Mouse (Mus musculus) ES-Bruce4 (cell line): Measurements from ENCODE around the gene Zbtb8b.

Experiments used
- CTCF ChIP-seq: IDR thresholded peaks from one replicate; pipeline ENCODE4 v1.8.1; 2011; ENCODE audit warnings: low read depth, low read length
- EP300 ChIP-seq: IDR thresholded peaks from 2 replicates; pipeline ENCODE4 v1.6.1; 2011; ENCODE audit warnings: low read depth, low read length; ENCODE audit not compliant: insufficient read depth
- POLR2A ChIP-seq: IDR thresholded peaks from one replicate; pipeline ENCODE4 v1.8.1; 2011; ENCODE audit warnings: low read length; ENCODE audit not compliant: insufficient read depth

GRCm38 (mm10) chr4:129381148-129381547 is 59.5 kb downstream of the Zbtb8b start:
- no peak for TF ChIP-seq CTCF
- TF ChIP-seq POLR2A = peak; percentile 46
- TF ChIP-seq EP300 = peak; percentile 95
